Mouse (Mus musculus): ENCODE data around the gene Syt1.
A peak's percentile ranks its signal among the peaks of the same experiment; 100 is the strongest.

The Syt1 gene

GRCm38 (mm10) chr10:108652831-108653230, 358.0 kb downstream of the Syt1 start:
- no peak for DNase-seq (ENCODE audit: inconsistent ontology term)

- no peak for DNase-seq (ENCODE audit: inconsistent ontology term)
These were observed 358.7 kb downstream of the Syt1 start for GRCm38 (mm10) chr10:108652066-108652465.

DNA sequence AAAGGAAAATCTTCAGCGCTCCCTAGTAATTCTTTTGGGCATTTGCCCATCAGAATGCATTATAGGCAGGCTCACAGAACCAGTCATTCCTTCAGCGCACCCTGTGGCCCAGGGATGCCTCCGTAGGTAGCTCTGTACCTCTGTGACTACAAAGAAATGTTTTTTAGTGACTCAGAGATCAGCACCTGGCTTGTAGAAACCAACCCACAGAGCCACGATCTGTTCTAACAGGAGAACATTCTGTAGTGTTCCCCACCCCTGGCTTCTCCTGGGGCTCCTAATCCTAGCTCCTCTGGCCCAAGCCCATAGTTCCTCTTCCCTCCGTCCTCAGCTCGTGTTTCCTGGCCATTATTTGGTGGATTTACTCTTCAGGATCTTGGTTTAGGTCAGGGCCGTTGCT, 361.6 kb downstream of the Syt1 start:
- DNase-seq (ENCODE audit: inconsistent ontology term) = no peak

GRCm38 (mm10) chr10:108643915-108644314, 366.9 kb downstream of the Syt1 start:
- DNase-seq (ENCODE audit: inconsistent ontology term) = no peak

GRCm38 (mm10) chr10:108638095-108638494, 372.7 kb downstream of the Syt1 start:
- DNase-seq (ENCODE audit: inconsistent ontology term) = no peak

- no peak for DNase-seq (ENCODE audit: inconsistent ontology term)
These were observed 374.7 kb downstream of the Syt1 start for GRCm38 (mm10) chr10:108636086-108636485.

DNA sequence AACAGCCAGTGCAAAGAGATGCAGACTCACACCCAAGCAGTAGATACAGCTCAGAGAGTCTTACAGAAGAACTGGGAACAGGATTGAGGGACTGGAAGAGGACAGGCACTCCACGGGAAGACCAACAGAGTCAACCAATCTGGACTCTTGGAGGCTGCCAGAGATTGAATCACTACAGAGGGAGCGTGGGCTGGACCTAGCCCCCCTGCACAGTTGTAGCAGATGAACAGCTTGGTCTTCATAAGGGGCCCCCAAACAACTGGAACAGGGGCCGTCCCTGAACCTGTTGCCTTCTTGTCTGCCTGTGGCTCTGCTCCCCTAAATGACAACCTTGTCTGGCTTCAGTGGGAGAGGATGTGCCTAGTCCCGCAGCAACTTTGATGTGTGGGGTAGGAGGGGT, 375.2 kb downstream of the Syt1 start:
- no peak for DNase-seq (ENCODE audit: inconsistent ontology term)

GRCm38 (mm10) chr10:108630841-108631240, 379.9 kb downstream of the Syt1 start:
- DNase-seq (ENCODE audit: inconsistent ontology term) = peak; percentile 53

DNA sequence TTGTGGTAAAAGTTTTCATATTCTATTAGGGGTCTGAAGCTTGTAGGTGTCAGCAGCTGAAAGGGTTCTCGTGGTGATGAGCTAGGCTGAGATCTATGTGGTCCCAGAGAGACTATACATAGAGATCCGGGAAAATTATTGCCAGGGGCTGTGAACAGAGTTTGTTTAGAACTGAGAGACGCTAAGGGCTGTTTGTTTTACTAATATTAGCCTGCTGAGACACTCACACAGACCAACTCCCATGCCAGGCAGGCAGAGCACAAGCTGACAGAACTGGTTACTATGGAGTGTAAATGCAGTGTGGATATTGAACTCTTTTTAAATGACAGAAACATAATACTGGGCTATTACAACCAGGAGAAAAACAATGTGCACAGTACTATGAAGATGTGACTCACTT, 384.4 kb downstream of the Syt1 start:
- no peak for DNase-seq (ENCODE audit: inconsistent ontology term)

GRCm38 (mm10) chr10:108623002-108623401, 387.8 kb downstream of the Syt1 start:
- DNase-seq (ENCODE audit: inconsistent ontology term) = no peak

DNA sequence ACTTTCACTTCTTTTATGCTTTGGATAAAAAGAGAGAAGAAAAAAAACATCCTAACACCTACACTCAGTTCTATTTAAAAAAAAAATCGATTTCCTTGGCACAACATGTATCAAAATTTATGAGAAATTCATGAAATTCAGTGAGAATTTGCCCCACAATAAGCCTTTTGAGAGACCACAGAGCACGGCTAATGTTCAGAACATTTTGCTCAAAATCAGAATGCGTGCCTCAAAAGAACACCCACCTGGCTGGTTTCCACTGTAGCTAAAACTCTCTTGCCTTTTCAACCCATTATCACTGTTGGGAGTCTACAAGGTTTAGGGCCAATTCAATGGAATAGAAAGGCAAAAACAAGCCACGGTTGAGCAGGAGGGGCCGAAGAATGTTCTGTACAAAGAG, 390.9 kb downstream of the Syt1 start:
- no peak for DNase-seq (ENCODE audit: inconsistent ontology term)

DNA sequence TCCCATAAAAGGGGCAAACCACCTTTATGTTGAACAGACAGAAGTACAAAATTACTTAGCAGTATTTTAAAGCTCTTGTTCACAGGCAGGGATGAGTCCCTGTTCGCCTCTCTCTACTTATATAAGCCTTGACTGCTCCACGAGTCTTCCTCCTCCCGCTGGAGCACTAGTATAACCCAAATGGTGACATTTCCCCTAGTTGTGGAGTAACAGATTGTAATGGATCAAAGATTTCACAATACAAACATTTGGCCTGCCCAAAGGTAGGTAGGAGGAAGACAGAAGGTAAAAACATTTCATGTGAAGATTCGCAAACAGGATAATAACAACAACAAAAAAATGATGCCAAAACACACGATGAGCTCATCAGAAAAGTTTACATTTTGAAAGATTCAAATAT, 391.6 kb downstream of the Syt1 start:
- no peak for DNase-seq (ENCODE audit: inconsistent ontology term)

DNA sequence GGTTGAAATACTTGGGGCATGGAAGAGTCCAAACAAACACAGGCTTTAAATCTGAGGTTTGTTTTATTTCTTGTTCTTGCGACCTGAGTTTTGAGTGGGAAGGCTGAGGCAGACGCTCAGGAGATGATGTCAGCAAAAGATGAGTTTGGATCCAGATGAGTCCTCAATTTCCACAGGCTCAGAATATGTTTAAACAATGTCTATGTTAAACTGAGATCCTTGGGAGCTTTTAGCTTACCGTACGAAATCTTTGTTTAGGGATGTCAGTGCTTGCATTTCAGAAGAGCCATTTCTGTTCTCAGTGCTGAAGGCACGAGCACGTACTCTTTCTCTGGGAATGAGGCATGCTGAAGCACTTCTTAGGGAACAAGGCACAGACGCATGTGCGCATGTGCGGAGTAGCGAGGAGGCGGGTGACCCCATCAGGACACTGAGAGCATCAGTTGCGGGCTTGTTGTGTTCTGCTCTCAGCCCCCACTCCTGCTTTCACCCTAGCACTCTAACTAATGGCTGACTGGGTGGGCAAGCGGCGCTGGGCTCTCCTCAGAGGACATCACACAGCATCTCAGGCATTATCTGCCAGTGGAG, 400.6 kb downstream of the Syt1 start:
- DNase-seq (ENCODE audit: inconsistent ontology term) = no peak

- no peak for DNase-seq (ENCODE audit: inconsistent ontology term)
These were observed 408.9 kb downstream of the Syt1 start for GRCm38 (mm10) chr10:108601672-108602412.

DNA sequence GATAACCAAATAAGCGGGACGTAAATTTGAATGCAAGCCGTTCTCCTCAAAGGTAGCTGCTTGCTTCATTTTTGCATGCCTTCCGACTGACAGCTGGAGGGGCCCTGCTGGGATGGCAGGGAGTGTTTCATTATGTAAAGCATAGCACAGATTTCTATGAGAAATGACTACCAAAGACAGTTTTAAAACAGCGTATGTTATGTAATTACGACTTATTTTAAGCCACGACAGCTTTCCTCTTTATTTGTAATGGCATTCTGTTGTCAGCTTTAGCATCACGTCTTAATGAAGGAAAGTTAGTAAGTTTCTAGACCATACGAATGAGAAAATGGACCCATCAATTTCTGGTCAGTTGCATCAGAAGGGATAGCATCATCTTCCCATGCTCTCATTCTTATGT, 410.1 kb downstream of the Syt1 start:
- no peak for DNase-seq (ENCODE audit: inconsistent ontology term)

DNA sequence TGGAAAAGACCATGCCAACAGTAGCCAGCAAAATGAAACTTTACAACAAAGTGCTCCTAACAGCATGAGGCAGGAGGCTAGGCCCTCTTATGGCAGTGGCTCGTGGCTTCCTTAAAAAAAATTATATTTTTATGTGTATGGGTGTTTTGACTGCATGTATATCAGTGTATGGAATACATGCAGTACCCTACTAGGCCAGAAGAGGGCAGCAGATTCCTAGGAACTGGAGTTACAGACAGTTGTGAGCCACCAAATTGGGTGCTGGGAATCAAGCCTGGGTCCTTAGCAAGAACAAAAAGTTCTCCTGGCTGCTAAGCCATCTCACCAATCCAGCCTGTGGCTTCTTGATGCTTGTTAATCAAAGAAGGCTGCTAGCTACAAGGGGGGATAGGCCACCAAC, 413.4 kb downstream of the Syt1 start:
- no peak for DNase-seq (ENCODE audit: inconsistent ontology term)

DNA sequence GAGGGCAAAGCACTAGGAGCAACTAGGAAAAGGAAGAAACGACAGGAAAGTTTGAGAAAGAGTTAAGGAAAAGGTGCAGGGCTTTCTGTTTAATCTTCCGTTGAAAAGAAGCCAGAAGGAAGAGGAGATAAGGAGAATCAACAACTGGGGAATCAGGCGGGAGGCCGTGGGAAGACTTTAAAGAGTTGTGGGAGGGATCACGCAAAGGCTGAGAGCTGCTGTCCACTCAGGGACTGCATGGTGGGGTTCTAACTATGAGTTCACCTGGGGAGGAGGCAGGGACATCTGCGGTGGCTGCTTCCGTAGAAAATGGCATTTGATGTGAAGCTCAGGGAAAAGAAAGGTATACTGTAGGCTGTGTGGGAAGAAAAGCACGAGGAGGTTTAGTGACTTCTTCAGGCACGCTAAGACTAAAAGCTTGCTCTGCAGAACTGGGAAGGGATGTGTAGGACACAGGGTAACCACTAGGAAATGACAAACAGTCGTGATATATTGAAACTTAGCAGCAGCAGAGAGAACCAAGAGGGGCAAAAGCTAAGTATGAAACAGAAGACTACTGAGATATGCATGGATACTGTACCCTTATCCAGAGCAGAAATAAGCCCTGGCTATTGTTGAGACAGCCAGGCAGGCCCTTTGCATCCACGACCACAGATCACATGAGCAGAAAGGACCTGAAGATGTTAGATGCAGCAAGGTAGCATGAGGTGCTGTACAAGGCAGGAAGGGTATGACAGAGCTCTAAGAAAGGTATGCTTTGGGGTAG, 414.4 kb downstream of the Syt1 start:
- DNase-seq (ENCODE audit: inconsistent ontology term) = no peak

DNA sequence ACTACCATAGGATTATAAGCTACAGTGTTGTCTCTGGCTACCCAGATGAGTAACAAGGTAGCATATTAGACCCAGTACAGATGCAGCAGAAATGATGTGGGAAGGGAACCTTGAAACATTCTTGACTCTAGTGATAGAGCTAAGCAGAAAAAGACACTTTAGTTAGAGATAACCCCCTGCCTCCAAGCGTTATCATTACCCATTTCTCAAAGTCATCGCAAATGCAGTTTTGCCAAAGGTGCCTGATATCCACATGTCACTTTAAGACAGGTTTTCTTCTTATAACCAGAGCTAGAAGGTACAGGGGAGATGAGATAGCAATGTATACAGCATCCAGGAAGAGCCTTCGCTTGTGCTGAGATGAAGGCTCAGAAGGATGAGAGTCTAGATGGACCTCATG, 421.4 kb downstream of the Syt1 start:
- DNase-seq (ENCODE audit: inconsistent ontology term) = no peak

DNA sequence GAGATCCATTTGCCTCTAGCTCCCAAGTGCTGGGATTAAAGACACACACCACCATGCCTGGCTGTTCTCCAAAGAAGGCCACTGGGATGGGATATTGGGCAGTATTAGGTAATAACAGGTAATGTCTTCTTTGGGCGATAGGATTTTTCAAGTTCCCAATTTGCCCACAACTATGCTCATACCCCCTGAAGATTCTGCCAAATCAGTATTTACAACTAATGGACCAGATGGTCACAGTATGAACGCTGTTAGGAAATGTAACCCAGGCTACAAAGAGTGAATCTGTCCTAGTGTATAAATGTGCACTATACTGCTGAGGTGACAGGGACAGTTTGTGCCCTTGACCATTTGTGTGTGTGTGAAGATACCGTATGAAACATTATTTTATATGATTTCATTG, 421.9 kb downstream of the Syt1 start:
- no peak for DNase-seq (ENCODE audit: inconsistent ontology term)

- no peak for DNase-seq (ENCODE audit: inconsistent ontology term)
These were observed 427.1 kb downstream of the Syt1 start for GRCm38 (mm10) chr10:108583694-108584093.

GRCm38 (mm10) chr10:108582397-108582730, 428.4 kb downstream of the Syt1 start:
- DNase-seq (ENCODE audit: inconsistent ontology term) = no peak

DNA sequence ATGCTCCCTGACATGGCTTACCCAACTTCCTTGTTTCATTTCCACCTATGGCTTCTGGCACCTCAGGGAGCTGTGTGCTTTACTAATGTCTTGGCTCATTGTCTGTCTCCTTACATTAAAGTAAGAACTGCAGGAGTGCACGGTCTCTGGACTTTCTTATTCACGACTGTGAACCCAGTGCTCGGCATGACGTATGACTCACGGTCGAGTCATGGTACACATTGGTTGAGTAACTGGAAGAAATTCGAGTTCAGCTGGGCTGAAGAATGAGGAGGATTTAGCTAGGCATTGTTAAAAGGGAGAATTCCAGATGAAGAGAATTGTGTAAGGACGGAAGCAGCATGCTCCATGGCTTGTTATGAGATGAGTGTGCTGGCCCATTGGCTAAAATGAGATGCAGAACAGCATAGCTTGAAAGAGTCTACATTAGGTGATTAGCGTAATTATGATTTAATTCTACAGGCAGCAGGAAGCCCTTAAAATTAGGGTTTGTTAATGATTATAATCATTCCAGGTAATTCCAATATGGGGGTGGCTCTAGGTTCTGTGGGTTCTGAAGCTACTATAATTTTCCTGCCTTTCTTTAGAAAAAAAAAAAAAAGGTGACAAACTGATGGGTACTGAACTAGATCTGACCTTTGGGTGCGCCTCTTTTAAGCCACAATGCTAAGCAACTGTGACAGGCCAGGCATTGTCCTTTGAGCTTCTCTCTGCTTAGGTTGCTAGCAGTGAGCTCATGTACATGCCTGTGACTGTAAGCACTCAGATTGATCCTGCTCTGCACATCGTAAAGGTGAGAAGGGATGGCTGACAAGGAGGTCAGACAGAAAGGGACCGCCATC, 429.0 kb downstream of the Syt1 start:
- DNase-seq (ENCODE audit: inconsistent ontology term) = peak; percentile 97
